Mouse (Mus musculus): ENCODE measurements around the gene Dynll1. TPM values are rescaled to one million over a fixed set of nuclear protein-coding genes. Genes with fewer than 3 reads are reported as not detected.
A peak's percentile ranks its signal among the peaks of the same experiment; 100 is the strongest.

The Dynll1 gene
- total RNA-seq, 2 experiments from 2014 or later: 318 to 646 TPM

- no peak for ATAC-seq (ENCODE audit: poor library complexity, severe bottlenecking)
Observed at GRCm38 (mm10) chr5:115268266-115268665, 32.5 kb downstream of the Dynll1 start.

GRCm38 (mm10) chr5:115267469-115268045 lies 33.2 kb downstream of the Dynll1 start:
- ATAC-seq (ENCODE audit: poor library complexity, severe bottlenecking): no peak

- ATAC-seq (ENCODE audit: poor library complexity, severe bottlenecking): peak; percentile 82
Observed at GRCm38 (mm10) chr5:115266787-115267468, 33.9 kb downstream of the Dynll1 start.

- ATAC-seq (ENCODE audit: poor library complexity, severe bottlenecking): no peak
Observed at GRCm38 (mm10) chr5:115266340-115266739, 34.5 kb downstream of the Dynll1 start.

- ATAC-seq (ENCODE audit: poor library complexity, severe bottlenecking): no peak
Observed at GRCm38 (mm10) chr5:115262502-115263291, 38.1 kb downstream of the Dynll1 start.

- no peak for ATAC-seq (ENCODE audit: poor library complexity, severe bottlenecking)
Observed at GRCm38 (mm10) chr5:115261880-115262279, 38.9 kb downstream of the Dynll1 start.

GRCm38 (mm10) chr5:115261141-115261540 lies 39.7 kb downstream of the Dynll1 start:
- no peak for ATAC-seq (ENCODE audit: poor library complexity, severe bottlenecking)

- peak; percentile 67 for ATAC-seq (ENCODE audit: poor library complexity, severe bottlenecking)
Observed at GRCm38 (mm10) chr5:115260356-115260755, 40.4 kb downstream of the Dynll1 start.

GRCm38 (mm10) chr5:115256909-115257546 lies 43.8 kb downstream of the Dynll1 start:
- ATAC-seq (ENCODE audit: poor library complexity, severe bottlenecking): no peak

GRCm38 (mm10) chr5:115255472-115255871 lies 45.3 kb downstream of the Dynll1 start:
- no peak for ATAC-seq (ENCODE audit: poor library complexity, severe bottlenecking)

Other genes with a start within 250 kb of the Dynll1 start
- not detected in 2 replicates for gene Gm10401, start 202.7 kb downstream of the Dynll1 start, total RNA-seq (2015)
- gene Gm10401, start 202.7 kb downstream of the Dynll1 start, total RNA-seq (2017): not detected in 2 replicates
- 13.5 and 15.2 TPM in 2 replicates for gene Acads, start 181.7 kb downstream of the Dynll1 start, total RNA-seq (2015)
- gene Acads, start 181.7 kb downstream of the Dynll1 start, total RNA-seq (2017): 13.0 and 17.4 TPM in 2 replicates
- 12.5 and 14.0 TPM in 2 replicates for gene Unc119b, start 166.0 kb downstream of the Dynll1 start, total RNA-seq (2015)
- 13.3 and 19.9 TPM in 2 replicates for gene Unc119b, start 166.0 kb downstream of the Dynll1 start, total RNA-seq (2017)
- gene Mlec, start 142.8 kb downstream of the Dynll1 start, total RNA-seq (2015): 76.4 and 97.7 TPM in 2 replicates
- 117 and 118 TPM in 2 replicates for gene Mlec, start 142.8 kb downstream of the Dynll1 start, total RNA-seq (2017)
- not detected in 2 replicates for gene Cabp1, start 106.6 kb downstream of the Dynll1 start, total RNA-seq (2015)
- gene Cabp1, start 106.6 kb downstream of the Dynll1 start, total RNA-seq (2017): not detected in 2 replicates
- 61.7 and 74.6 TPM in 2 replicates for gene Pop5, start 65.2 kb downstream of the Dynll1 start, total RNA-seq (2015)
- gene Pop5, start 65.2 kb downstream of the Dynll1 start, total RNA-seq (2017): 30.9 and 81.2 TPM in 2 replicates
- gene Rnf10, start 28.1 kb downstream of the Dynll1 start, total RNA-seq (2015): 50.9 and 55.4 TPM in 2 replicates
- 55.9 and 78.3 TPM in 2 replicates for gene Rnf10, start 28.1 kb downstream of the Dynll1 start, total RNA-seq (2017)
- 8.7 and 10.9 TPM in 2 replicates for gene Coq5, start 21.3 kb downstream of the Dynll1 start, total RNA-seq (2015)
- 27.3 and 27.8 TPM in 2 replicates for gene Coq5, start 21.3 kb downstream of the Dynll1 start, total RNA-seq (2017)
- gene Srsf9, start 26.2 kb upstream of the Dynll1 start, total RNA-seq (2015): 79.1 and 98.4 TPM in 2 replicates
- 126 and 130 TPM in 2 replicates for gene Srsf9, start 26.2 kb upstream of the Dynll1 start, total RNA-seq (2017)
- 66.3 and 69.0 TPM in 2 replicates for gene Gatc, start 40.2 kb upstream of the Dynll1 start, total RNA-seq (2015)
- gene Gatc, start 40.2 kb upstream of the Dynll1 start, total RNA-seq (2017): 15.1 and 16.8 TPM in 2 replicates
- gene Triap1, start 40.2 kb upstream of the Dynll1 start, total RNA-seq (2015): 41.0 and 52.0 TPM in 2 replicates
- gene Triap1, start 40.2 kb upstream of the Dynll1 start, total RNA-seq (2017): 15.9 and 18.8 TPM in 2 replicates
- gene Cox6a1, start 48.0 kb upstream of the Dynll1 start, total RNA-seq (2015): 321 and 340 TPM in 2 replicates
- 78.5 and 107 TPM in 2 replicates for gene Cox6a1, start 48.0 kb upstream of the Dynll1 start, total RNA-seq (2017)
- gene Msi1, start 128.6 kb upstream of the Dynll1 start, total RNA-seq (2015): not detected in 2 replicates
- not detected in 2 replicates for gene Msi1, start 128.6 kb upstream of the Dynll1 start, total RNA-seq (2017)
- gene Pla2g1b, start 165.3 kb upstream of the Dynll1 start, total RNA-seq (2015): not detected in 2 replicates
- not detected in 2 replicates for gene Pla2g1b, start 165.3 kb upstream of the Dynll1 start, total RNA-seq (2017)
- 3.6 and 5.4 TPM in 2 replicates for gene Sirt4, start 183.7 kb upstream of the Dynll1 start, total RNA-seq (2015)
- gene Sirt4, start 183.7 kb upstream of the Dynll1 start, total RNA-seq (2017): 2.0 and 3.3 TPM in 2 replicates
- 81.3 and 93.8 TPM in 2 replicates for gene Pxn, start 205.7 kb upstream of the Dynll1 start, total RNA-seq (2015)
- gene Pxn, start 205.7 kb upstream of the Dynll1 start, total RNA-seq (2017): 151 and 199 TPM in 2 replicates

Data from megakaryocyte, adult 5-6 weeks (primary cell).